Mouse (Mus musculus): Measurements from ENCODE around the gene Pdzrn3. TPM values are rescaled to one million over a fixed set of nuclear protein-coding genes. Genes with fewer than 3 reads are reported as not detected.

Gene Pdzrn3
- polyA plus RNA-seq, 1 experiment: 8.7 TPM

- 25% methylated on average over 15 of the region's 15 CpGs for WGBS
- DNase-seq (ENCODE audit: low read depth, low spot score): peak; percentile 80
Measured at GRCm38 (mm10) chr6:101271378-101272135, 106.1 kb downstream of the Pdzrn3 start.

- no peak for DNase-seq (ENCODE audit: low read depth, low spot score)
- 28% methylated on average over 7 of the region's 7 CpGs for WGBS
Measured at GRCm38 (mm10) chr6:101270095-101270826, 107.4 kb downstream of the Pdzrn3 start.

GRCm38 (mm10) chr6:101269335-101270094, 108.2 kb downstream of the Pdzrn3 start:
- WGBS: 52% methylated on average over 10 of the region's 10 CpGs
- DNase-seq (ENCODE audit: low read depth, low spot score): no peak

GRCm38 (mm10) chr6:101268266-101268665, 109.4 kb downstream of the Pdzrn3 start:
- no peak for DNase-seq (ENCODE audit: low read depth, low spot score)
- 50% methylated on average over 1 of the region's 1 CpGs for WGBS

DNA sequence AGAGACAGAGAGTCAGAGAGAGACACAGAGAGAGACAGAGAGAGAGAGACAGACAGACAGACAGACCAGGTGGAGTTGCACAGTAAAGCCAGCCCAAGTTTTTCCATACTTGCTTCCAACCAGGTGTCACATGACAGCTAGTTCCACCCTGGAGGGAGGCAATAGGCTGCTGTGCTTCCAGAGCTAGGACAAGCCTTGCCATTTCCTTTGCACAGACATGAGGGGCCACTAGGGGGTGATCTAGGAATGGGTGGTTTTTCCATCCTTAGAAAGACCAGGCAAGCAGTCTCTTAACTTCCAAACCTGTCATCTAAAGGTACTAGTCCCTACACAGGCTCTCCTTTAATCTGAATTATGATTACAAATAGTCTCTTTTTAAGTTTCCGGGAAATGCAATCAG, 110.9 kb downstream of the Pdzrn3 start:
- DNase-seq (ENCODE audit: low read depth, low spot score): no peak

DNA sequence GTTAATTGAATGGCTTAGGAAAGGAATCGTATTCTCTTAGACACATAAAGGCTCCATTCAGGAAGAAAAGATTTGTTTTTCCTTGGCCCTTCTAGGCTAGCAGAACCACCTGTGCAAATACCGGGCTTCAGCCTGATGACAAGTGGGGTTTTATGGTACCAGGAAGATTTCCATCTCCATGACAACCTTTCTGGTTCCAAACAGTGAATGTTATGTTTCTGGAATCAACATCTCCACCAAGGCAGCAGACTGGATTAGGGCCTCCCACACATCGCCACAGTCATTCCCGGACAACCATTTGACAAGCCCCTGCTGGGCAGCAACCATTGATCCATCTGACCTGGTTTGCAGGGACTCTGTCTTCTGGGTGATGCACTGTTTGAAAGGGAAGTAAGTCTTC, 114.2 kb downstream of the Pdzrn3 start:
- 20% methylated on average over 4 of the region's 4 CpGs for WGBS
- DNase-seq (ENCODE audit: low read depth, low spot score): no peak

More for the DNA sequence above, 110.9 kb downstream of the Pdzrn3 start:
- WGBS: 34% methylated on average over 1 of the region's 1 CpGs

GRCm38 (mm10) chr6:101261513-101261912, 116.2 kb downstream of the Pdzrn3 start:
- no peak for DNase-seq (ENCODE audit: low read depth, low spot score)
- WGBS: 5% methylated on average over 4 of the region's 4 CpGs

- WGBS: 49% methylated on average over 5 of the region's 5 CpGs
- no peak for DNase-seq (ENCODE audit: low read depth, low spot score)
Measured at GRCm38 (mm10) chr6:101259411-101259810, 118.3 kb downstream of the Pdzrn3 start.

DNA sequence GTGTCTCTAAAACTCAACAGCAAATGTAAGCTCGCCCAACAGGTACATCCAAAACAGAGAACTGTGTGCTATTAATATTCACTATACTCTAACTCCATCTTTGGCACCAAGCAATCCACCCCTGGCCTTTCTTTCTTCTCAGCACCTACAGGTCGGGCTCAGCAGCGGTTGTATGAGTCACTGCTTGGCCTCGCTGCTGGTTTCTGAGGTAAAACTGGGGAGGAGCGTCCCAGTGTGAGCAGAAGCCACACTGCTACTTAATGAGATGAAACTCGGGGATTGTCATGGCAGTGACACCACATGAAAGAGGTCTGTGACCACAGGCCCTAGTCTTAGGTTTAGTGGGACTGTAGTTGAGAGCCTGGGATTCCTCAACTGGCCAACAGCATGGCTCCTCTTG, 120.3 kb downstream of the Pdzrn3 start:
- no peak for DNase-seq (ENCODE audit: low read depth, low spot score)

DNA sequence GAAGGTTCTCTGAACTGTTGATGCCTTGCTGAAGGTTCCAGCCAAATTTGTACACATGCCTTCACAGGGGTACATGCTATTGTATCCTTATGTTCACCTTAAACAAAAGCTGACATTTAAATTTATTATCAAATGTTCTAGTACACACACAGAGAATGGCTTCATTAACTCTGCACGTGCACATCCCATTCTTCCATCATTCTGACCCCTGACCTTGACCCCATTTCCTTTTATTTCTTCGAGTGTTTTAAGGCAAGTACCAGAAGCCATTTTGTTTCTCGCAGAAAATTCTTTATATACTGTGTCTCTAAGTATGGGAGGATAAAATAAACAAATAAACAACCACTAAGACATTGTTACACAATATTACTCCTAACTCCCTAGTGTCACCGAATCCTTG, 123.0 kb downstream of the Pdzrn3 start:
- no peak for DNase-seq (ENCODE audit: low read depth, low spot score)

More for the DNA sequence above, 120.3 kb downstream of the Pdzrn3 start:
- 73% methylated on average over 6 of the region's 6 CpGs for WGBS

DNA sequence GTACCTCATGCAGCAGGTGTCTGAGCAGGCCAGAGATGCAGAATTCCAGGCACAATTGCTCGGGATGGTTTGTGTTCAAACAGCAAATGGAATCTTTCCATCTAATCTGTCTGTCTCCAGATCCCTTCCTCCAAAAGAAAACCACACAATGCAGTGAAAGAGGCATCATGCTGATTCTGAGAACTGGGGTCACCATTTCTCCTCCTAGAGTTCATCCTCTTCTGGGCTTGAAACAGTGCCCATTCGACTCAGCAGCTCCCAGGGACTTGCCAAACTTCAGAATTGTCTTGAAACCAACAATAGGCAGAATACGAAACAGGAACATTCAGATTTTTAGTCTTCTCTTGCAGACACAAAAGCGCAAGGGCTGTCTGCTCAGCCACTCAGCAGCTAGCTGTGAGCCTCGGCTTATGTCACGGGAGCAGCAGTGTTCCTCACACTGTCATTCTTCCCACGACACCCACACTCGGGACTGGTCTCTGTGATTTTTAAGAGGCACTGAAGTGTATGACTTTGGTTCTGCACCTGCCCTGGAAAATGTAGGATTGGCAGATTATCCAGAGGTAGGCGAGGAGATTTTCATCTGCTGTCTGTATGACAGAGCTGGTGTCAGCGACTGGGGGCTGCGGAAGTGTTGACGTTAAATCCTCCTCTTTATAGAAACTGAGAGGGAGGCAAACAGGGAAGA, 125.6 kb downstream of the Pdzrn3 start:
- 71% methylated on average over 12 of the region's 12 CpGs for WGBS
- no peak for DNase-seq (ENCODE audit: low read depth, low spot score)

More for the DNA sequence above, 123.0 kb downstream of the Pdzrn3 start:
- 63% methylated on average over 4 of the region's 4 CpGs for WGBS

DNA sequence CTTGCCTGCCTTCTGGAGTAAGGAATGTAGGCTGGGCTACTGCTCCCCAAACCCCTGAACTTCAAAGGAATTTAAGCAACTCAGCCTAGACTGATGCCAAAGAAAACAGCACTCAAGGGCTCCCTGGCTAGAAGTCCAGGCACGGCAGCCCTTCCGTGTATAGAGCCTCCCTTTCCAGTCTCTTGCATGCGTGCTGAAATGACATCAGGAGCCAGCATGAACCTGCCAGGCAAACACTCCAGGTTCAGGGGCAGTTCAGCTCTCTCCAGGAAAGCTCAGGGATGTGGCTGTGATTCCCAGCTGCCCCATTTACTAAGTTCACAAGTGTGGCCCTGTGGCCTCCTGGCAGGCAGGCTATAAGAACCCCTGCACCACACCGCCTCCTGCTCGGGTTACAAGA, 126.5 kb downstream of the Pdzrn3 start:
- WGBS: 51% methylated on average over 5 of the region's 5 CpGs
- no peak for DNase-seq (ENCODE audit: low read depth, low spot score)

- 90% methylated on average over 4 of the region's 4 CpGs for WGBS
- DNase-seq (ENCODE audit: low read depth, low spot score): no peak
Measured at GRCm38 (mm10) chr6:101246137-101246536, 131.6 kb downstream of the Pdzrn3 start.

DNA sequence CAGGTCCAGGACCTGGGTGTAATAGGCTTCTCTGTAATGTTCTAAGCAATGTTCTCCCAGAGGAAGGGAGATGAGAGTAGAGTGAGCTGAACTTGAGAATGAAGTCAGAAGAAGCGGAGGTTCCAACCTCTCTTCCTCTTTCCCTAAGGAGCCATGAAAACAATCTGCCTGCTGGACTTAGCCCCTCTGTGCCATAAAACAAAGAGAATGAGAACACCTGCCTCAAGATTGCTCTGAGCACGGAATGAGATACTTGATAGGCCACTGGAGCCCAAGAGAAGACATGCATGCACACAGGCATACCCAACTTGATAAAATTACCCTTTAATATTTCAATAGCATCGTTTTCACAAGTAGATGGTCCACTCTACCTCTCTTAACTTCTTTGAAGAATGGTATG, 133.3 kb downstream of the Pdzrn3 start:
- WGBS: 42% methylated on average over 3 of the region's 3 CpGs
- DNase-seq (ENCODE audit: low read depth, low spot score): no peak

DNA sequence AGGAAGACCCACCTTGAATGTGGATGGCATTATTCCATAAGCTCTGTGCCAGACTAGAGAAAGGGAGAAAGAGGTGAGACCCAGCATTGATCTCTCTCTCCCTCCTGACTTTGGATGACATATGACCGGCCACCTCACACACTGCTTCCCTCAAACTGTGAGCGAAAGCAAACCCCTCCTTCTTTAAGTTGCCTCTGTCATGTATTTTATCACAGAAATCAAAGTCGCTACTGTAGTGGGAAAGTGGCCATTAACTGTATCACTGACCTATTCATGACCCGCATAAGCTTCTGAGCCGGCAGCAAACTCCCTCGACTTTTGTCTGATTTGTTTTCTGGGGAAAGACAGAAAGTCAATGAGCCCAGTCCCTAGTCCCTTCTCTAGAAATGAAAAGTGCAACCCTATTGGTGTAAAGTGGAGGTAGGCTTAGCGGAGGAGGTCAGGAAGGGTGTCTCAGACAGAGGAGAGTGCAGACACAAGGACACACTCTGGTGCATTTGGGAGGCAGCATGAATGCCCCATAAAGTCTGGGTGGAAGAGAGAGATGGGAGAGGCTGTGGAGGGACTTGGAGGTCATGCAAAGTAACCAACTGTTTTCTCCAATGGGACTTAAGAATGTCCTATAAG, 134.4 kb downstream of the Pdzrn3 start:
- DNase-seq (ENCODE audit: low read depth, low spot score): no peak
- WGBS: 88% methylated on average over 7 of the region's 7 CpGs

- 73% methylated on average over 5 of the region's 5 CpGs for WGBS
- DNase-seq (ENCODE audit: low read depth, low spot score): no peak
Measured at GRCm38 (mm10) chr6:101236641-101237246, 141.0 kb downstream of the Pdzrn3 start.

DNA sequence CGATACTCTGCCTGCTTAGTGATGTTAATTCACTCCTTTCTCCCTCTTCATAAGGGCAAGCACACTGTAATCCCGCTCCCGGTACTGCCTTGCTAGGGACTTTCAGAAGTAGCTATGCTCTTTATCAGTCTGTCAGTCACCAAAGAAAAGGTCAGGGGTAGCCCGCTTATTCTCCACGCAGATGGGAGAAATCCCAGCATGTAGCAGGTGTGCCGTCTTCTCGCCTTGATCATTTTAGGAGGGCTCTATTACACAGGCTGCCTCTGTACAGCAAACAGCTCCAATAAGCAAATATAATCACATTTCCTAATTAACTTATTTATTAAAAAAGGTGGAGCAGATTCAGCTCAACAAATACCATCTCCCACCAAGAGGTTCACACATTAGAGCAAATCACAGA, 141.5 kb downstream of the Pdzrn3 start:
- 93% methylated on average over 7 of the region's 7 CpGs for WGBS

DNA sequence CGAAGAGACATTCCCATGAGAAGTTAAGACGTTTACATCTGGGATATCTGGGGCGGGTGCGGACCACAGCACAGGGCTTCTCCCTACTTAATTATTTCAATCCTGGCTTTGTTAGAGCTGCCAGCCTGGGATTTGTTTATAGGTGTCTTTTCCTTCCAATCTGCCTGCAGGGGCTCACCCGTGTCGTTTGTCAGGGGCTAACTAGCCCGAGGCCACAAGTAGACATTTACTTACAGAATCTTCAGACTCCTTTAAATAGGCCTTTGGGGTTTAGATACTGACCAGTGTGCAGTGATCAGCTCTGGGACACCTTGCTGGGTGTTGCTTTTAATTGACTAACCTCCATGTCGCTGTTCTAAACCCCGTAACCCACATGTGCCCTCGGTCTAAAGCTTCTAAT, 143.3 kb downstream of the Pdzrn3 start:
- no peak for DNase-seq (ENCODE audit: low read depth, low spot score)
- WGBS: 64% methylated on average over 10 of the region's 10 CpGs

More for the DNA sequence above, 141.5 kb downstream of the Pdzrn3 start:
- no peak for DNase-seq (ENCODE audit: low read depth, low spot score)

DNA sequence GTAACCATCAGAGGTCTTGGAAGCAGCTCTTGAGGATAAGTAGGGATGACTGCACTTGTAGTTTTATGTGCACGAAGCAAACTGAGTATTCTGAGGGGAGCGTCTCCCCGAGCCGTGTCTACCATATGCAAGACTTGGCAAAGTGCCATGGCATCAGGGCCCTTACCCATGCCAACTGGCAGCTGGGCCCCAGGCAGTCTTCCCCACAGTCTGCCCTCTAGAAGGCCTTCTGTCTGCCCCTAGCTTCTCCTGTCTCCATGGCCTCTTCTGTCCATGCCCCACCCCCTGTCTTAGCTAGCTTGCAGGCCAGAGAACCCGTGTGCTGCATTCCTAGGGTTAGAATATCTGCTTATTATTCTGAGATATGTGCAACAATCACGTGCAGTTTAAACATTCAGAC, 144.0 kb downstream of the Pdzrn3 start:
- WGBS: 43% methylated on average over 6 of the region's 6 CpGs
- no peak for DNase-seq (ENCODE audit: low read depth, low spot score)
